Mouse (Mus musculus): ENCODE results near the gene Srsx.
"Not testable (repeated sequence)": the region's sequence is repeated elsewhere in the genome, so short reads cannot be mapped to it uniquely, and the experiment has no call there.

Gene Srsx

GRCm38 (mm10) chrX:123222381-123222780 lies at the start of gene Srsx:
TSS of gene Srsx (minus strand) at chrX:123222481.
- ATAC-seq (ENCODE audit: insufficient number of reproducible peaks, low FRiP score, low TSS enrichment) = not testable (repeated sequence)

GRCm38 (mm10) chrX:123246807-123247206 lies 24.5 kb upstream of the Srsx start, which contains the start of gene Gm17577:
TSS of gene Gm17577 (minus strand) at chrX:123246907.
- not testable (repeated sequence) for ATAC-seq (ENCODE audit: insufficient number of reproducible peaks, low FRiP score, low TSS enrichment)

Measured in cerebellum, adult (tissue).